Comparison of ENCODE assay signal across 9 mouse cellular contexts in the genomic region with DNA sequence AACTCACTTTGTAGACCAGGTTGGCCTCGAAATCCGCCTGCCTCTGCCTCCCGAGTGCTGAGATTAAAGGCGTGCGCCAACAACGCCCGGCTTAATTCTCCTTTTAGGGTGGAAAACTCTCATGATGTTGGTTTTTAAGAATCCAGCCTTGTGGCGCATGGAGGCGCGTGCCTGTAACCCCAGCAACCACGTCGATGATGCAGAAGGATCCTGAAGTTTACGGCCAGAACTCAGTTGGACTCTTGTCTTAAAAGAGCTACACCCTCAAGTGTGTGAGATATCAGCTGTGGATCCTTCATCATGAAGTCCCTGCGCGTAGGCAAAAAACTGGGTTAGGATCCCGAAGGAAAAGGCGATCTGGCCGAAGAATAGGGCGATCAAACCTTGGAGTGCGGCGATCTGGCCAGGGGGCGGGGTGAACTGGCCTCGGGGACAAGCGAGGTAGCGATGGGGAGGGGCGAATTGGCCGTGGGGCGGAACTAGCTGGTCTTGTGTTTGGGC. TPM values are rescaled to one million over a fixed set of nuclear protein-coding genes. Genes with fewer than 3 reads are reported as not detected.
DNase-seq lines count a peak whose midpoint lies in the region; ATAC-seq and TF ChIP-seq lines count a peak whose summit lies in the region.
"Had no signal": no experiment of that assay in that cellular context is flagged by ENCODE, and none has a peak within 500 bp of the region (broad histone marks: within the 10 kb centered on the region; RNA-seq: fewer than 3 reads in every experiment).

No protein-coding gene starts in this region.

- intact Hi-C loops in left cerebral cortex, adult 2 months (cut with DNase I) = no loop called here
- intact Hi-C loops in left cerebral cortex, postnatal 4 days (cut with DNase I) = no loop called here

- peaks cover 16% of the 10 kb centered on the region; the same call in 1 of the 2 replicates for H3K36me3 ChIP-seq in embryonic facial prominence, embryonic 12.5 days
- H3K36me3 ChIP-seq in intestine, embryonic 15.5 days = peaks cover 2% of the 10 kb centered on the region; the same call in 1 of the 2 replicates
- H3K36me3 ChIP-seq in myocyte (ENCODE audit: control insufficient read depth, insufficient read depth) = peaks cover 2% of the 10 kb centered on the region

- DNase-seq in left cerebral cortex, adult 2 months (ENCODE audit: extremely low spot score in 1 of 2, low spot score in 2 of 2) = no peak
- no peak for DNase-seq in left cerebral cortex, postnatal 4 days
- no peak for DNase-seq in embryo, embryonic 10 days (ENCODE audit: low spot score)
- no peak for DNase-seq in layer of hippocampus, adult 8-10 months (ENCODE audit: low spot score in 2 of 2)
- DNase-seq in thymus, postnatal 25 days = no peak

- TF ChIP-seq POLR2A in myocyte (IDR thresholded peaks at IDR 0.05; ENCODE audit: insufficient read length, low read depth) = peak; percentile 46

- H3K27me3 ChIP-seq in embryonic facial prominence, embryonic 12.5 days = peaks cover 10% of the 10 kb centered on the region; the same call in 1 of the 2 replicates
- 0 out of 2 replicates have a peak, but pooled peaks cover 3% of the 10 kb centered on the region for H3K27me3 ChIP-seq in intestine, embryonic 15.5 days (replicated peaks)
- H3K27me3 ChIP-seq in myocyte (ENCODE audit: control insufficient read depth, insufficient read depth, insufficient read length) = no peaks in the 10 kb centered on the region

- no peak for TF ChIP-seq CTCF in left cerebral cortex, adult 2 months (IDR thresholded peaks at IDR 0.05)

- H3K9ac ChIP-seq in embryonic facial prominence, embryonic 12.5 days = peak overlapping the region; percentile 41
- H3K9ac ChIP-seq in intestine, embryonic 15.5 days = peak overlapping the region; percentile 53

- no peaks in the 10 kb centered on the region for H3K9me3 ChIP-seq in embryonic facial prominence, embryonic 12.5 days
- H3K9me3 ChIP-seq in intestine, embryonic 15.5 days = no peaks in the 10 kb centered on the region

- no peak for ATAC-seq in embryonic facial prominence, embryonic 12.5 days (ENCODE audit: insufficient number of reproducible peaks, insufficient read depth, low FRiP score, low TSS enrichment)
- peak; percentile 34 for ATAC-seq in intestine, embryonic 15.5 days

- peak overlapping the region; percentile 96 for H3K4me2 ChIP-seq in embryonic facial prominence, embryonic 12.5 days (replicated peaks)
- H3K4me2 ChIP-seq in intestine, embryonic 15.5 days (replicated peaks) = peak overlapping the region; percentile 89
- H3K4me2 ChIP-seq in myocyte (ENCODE audit: low read depth) = peak overlapping the region; percentile 78

- H3ac ChIP-seq in myocyte (ENCODE audit: control insufficient read depth, insufficient read length) = peak overlapping the region; percentile 32

- H3K27ac ChIP-seq in left cerebral cortex, adult 2 months = peak overlapping the region; percentile 81
- peak overlapping the region; percentile 83 for H3K27ac ChIP-seq in embryonic facial prominence, embryonic 12.5 days
- peak overlapping the region; percentile 61 for H3K27ac ChIP-seq in intestine, embryonic 15.5 days

- peak overlapping the region; percentile 94 for H3K4me3 ChIP-seq in left cerebral cortex, adult 2 months
- peak overlapping the region; percentile 88 for H3K4me3 ChIP-seq in embryonic facial prominence, embryonic 12.5 days
- H3K4me3 ChIP-seq in intestine, embryonic 15.5 days (replicated peaks) = peak overlapping the region; percentile 78
- H3K4me3 ChIP-seq in myocyte = peak overlapping the region; percentile 68

- WGBS in embryonic facial prominence, embryonic 12.5 days = 9% methylated on average over 28 of the region's 28 CpGs
- 9% methylated on average over 28 of the region's 28 CpGs for WGBS in intestine, embryonic 15.5 days

- H3K4me1 ChIP-seq in embryonic facial prominence, embryonic 12.5 days = peaks cover 12% of the 10 kb centered on the region
- peaks cover 18% of the 10 kb centered on the region for H3K4me1 ChIP-seq in intestine, embryonic 15.5 days (replicated peaks)

- H3K79me2 ChIP-seq in myocyte (ENCODE audit: control insufficient read depth, insufficient read depth) = peaks cover 44% of the 10 kb centered on the region

TF ChIP-seq in myocyte, 11 proteins besides CTCF, POLR2A, EP300 and RAD21:
- TF ChIP-seq TCF3 (IDR thresholded peaks at IDR 0.05; ENCODE audit: insufficient read length, low read depth) (no peak), MYOD1 (IDR thresholded peaks at IDR 0.05; ENCODE audit: control insufficient read depth in 1 of 3, insufficient read length in 2 of 3, low read depth in 2 of 3) (no peak), POLR2AphosphoS2 (IDR thresholded peaks at IDR 0.05; ENCODE audit: insufficient read length, low read depth) (peak; percentile 24), REST (IDR thresholded peaks at IDR 0.05; ENCODE audit: insufficient read depth, insufficient read length) (no peak), MYOG (IDR thresholded peaks at IDR 0.05; ENCODE audit: control insufficient read depth in 1 of 3, insufficient read depth in 1 of 3, insufficient read length in 2 of 3, low read depth in 2 of 3) (no peak), CEBPB (IDR thresholded peaks at IDR 0.05; ENCODE audit: insufficient read depth, poor library complexity, severe bottlenecking) (no peak)

RNA-seq across cellular contexts. Expression of a gene that starts 0.4 kb away (rescaled TPM):
- 10 to 100 TPM; 35.2 to 38.8 TPM for total RNA-seq in left cerebral cortex, adult 2 months (2021)
- total RNA-seq in left cerebral cortex, postnatal 4 days (2021) = 10 to 100 TPM; 55.6 to 58.9 TPM
- polyA plus RNA-seq in embryonic facial prominence, embryonic 12.5 days (2016; fragmentation: Nextera tagmentation; extraction: Ambion mirVana) = 105 and 106 TPM in 2 replicates
- 84.5 and 85.4 TPM in 2 replicates for polyA plus RNA-seq in intestine, embryonic 15.5 days (2015; fragmentation: Nextera tagmentation; extraction: Ambion mirVana)
- polyA plus RNA-seq in myocyte (2012; fragmentation: generic; extraction: Trizol) = 71.2 TPM
- 10 to 100 TPM; 29.6 to 33.4 (median 32.3) TPM for total RNA-seq in layer of hippocampus, adult 8-10 months (2022)

RNA-seq across cellular contexts. Expression of a gene that starts 3.7 kb away (rescaled TPM):
- total RNA-seq in left cerebral cortex, adult 2 months (2021) = 10 to 100 TPM in 1 of 2 experiments, 1 to 10 TPM in 1; 9.9 to 12.6 TPM
- 1 to 10 TPM; 2.1 to 2.5 TPM for total RNA-seq in left cerebral cortex, postnatal 4 days (2021)
- 3.8 and 4.0 TPM in 2 replicates for polyA plus RNA-seq in embryonic facial prominence, embryonic 12.5 days (2016; fragmentation: Nextera tagmentation; extraction: Ambion mirVana)
- polyA plus RNA-seq in intestine, embryonic 15.5 days (2015; fragmentation: Nextera tagmentation; extraction: Ambion mirVana) = 1.1 and 1.8 TPM in 2 replicates
- polyA plus RNA-seq in myocyte (2012; fragmentation: generic; extraction: Trizol) = 0.12 TPM
- 10 to 100 TPM in 1 of 4 experiments, 1 to 10 TPM in 3; 6.1 to 12.4 (median 7.1) TPM for total RNA-seq in layer of hippocampus, adult 8-10 months (2022)

RNA-seq across cellular contexts. Expression of a gene that starts 22.9 kb away (rescaled TPM):
- total RNA-seq in left cerebral cortex, adult 2 months (2021) = 10 to 100 TPM; 35.4 to 40.5 TPM
- total RNA-seq in left cerebral cortex, postnatal 4 days (2021) = 10 to 100 TPM; 29.2 to 33.2 TPM
- polyA plus RNA-seq in embryonic facial prominence, embryonic 12.5 days (2016; fragmentation: Nextera tagmentation; extraction: Ambion mirVana) = 40.0 and 41.8 TPM in 2 replicates
- 22.4 and 23.3 TPM in 2 replicates for polyA plus RNA-seq in intestine, embryonic 15.5 days (2015; fragmentation: Nextera tagmentation; extraction: Ambion mirVana)
- polyA plus RNA-seq in myocyte (2012; fragmentation: generic; extraction: Trizol) = 44.9 TPM
- 10 to 100 TPM; 35.2 to 39.2 (median 37.5) TPM for total RNA-seq in layer of hippocampus, adult 8-10 months (2022)

RNA-seq across cellular contexts. Expression of a gene that starts 27.6 kb away (rescaled TPM):
- 1 to 10 TPM; 1.5 to 1.7 TPM for total RNA-seq in left cerebral cortex, adult 2 months (2021)
- total RNA-seq in left cerebral cortex, postnatal 4 days (2021) = 1 to 10 TPM; 2.5 to 3.7 TPM
- 106 and 121 TPM in 2 replicates for polyA plus RNA-seq in embryonic facial prominence, embryonic 12.5 days (2016; fragmentation: Nextera tagmentation; extraction: Ambion mirVana)
- polyA plus RNA-seq in intestine, embryonic 15.5 days (2015; fragmentation: Nextera tagmentation; extraction: Ambion mirVana) = 2.5 and 4.3 TPM in 2 replicates
- 21.8 TPM for polyA plus RNA-seq in myocyte (2012; fragmentation: generic; extraction: Trizol)
- 1 to 10 TPM in 3 of 4 experiments, under 1 TPM in 1; 0.94 to 3.9 (median 1.9) TPM for total RNA-seq in layer of hippocampus, adult 8-10 months (2022)
- polyA plus RNA-seq: activated CD4-positive, CD25-positive, alpha-beta regulatory T cell, adult 4 months had no signal
